Mouse (Mus musculus): ENCODE measurements at regions not wholly inside any gene's neighbourhood (a gene's known extent, or its start where the extent isn't known, plus 50 kb on each side); places are given as distances from the start of the nearest gene placed in this dataset.

GRCm38 (mm10) chr8:12330886-12331285 lies 52.3 kb downstream of the A230072I06Rik start:
- DNase-seq (ENCODE audit: low spot score in 2 of 2): no peak
- intact Hi-C loops (cut with DNase I): no loop called here

GRCm38 (mm10) chr8:12331652-12332051 lies 53.0 kb downstream of the A230072I06Rik start:
- intact Hi-C loops (cut with DNase I): no loop called here
- peak in 1 of 2 experiments; percentile 20 for DNase-seq (ENCODE audit: low spot score in 2 of 2)

GRCm38 (mm10) chr8:12334081-12334480 lies 55.5 kb downstream of the A230072I06Rik start:
- intact Hi-C loops (cut with DNase I): no loop called here
- DNase-seq (ENCODE audit: low spot score in 2 of 2): no peak

GRCm38 (mm10) chr8:12334605-12335004 lies 56.0 kb downstream of the A230072I06Rik start:
- no peak for DNase-seq (ENCODE audit: low spot score in 2 of 2)
- intact Hi-C loops (cut with DNase I): no loop called here

GRCm38 (mm10) chr8:12339149-12339924 lies 55.8 kb upstream of the Sox1 start:
- intact Hi-C loops (cut with DNase I): no loop called here
- no peak for DNase-seq (ENCODE audit: low spot score in 2 of 2)

- DNase-seq (ENCODE audit: low spot score in 2 of 2): no peak
- intact Hi-C loops (cut with DNase I): no loop called here
These were observed 54.1 kb upstream of the Sox1 start for GRCm38 (mm10) chr8:12340946-12341345.

Measured in left cerebral cortex, postnatal 25 days (tissue).